Mouse (Mus musculus) stomach, embryonic 15.5 days (tissue): ENCODE measurements around the gene Pitpnb. TPM values are rescaled to one million over a fixed set of nuclear protein-coding genes. Genes with fewer than 3 reads are reported as not detected.

Experiments used
- ATAC-seq: fragments of 200-750 bp; cut with Nextera tagmentation; 2 replicates; pipeline ENCODE4 v1.8.0; 2017; ENCODE audit warnings: low read depth, moderate number of reproducible peaks, moderate TSS enrichment; ENCODE audit not compliant: insufficient read depth, low FRiP score
- H3K27ac ChIP-seq: fragments of 300-500 bp; sonication (generic); 2 replicates; pipeline ENCODE4 v1.5.1; 2015; ENCODE audit warnings: mild to moderate bottlenecking, inconsistent platforms
- H3K27me3 ChIP-seq: fragments of 300-500 bp; sonication (generic); replicated peaks from 2 replicates; pipeline ENCODE4 v1.6.1; 2015; ENCODE audit warnings: inconsistent platforms
- H3K36me3 ChIP-seq: fragments of 300-500 bp; sonication (generic); 2 replicates; pipeline ENCODE4 v1.6.1; 2015; ENCODE audit warnings: inconsistent platforms
- H3K4me1 ChIP-seq: fragments of 300-500 bp; sonication (generic); 2 replicates; pipeline ENCODE4 v1.6.1; 2015; ENCODE audit warnings: inconsistent platforms
- H3K4me2 ChIP-seq: fragments of 300-500 bp; sonication (generic); 2 replicates; pipeline ENCODE4 v1.6.1; 2015; ENCODE audit warnings: mild to moderate bottlenecking, inconsistent platforms
- H3K4me3 ChIP-seq: fragments of 300-500 bp; sonication (generic); replicated peaks from 2 replicates; pipeline ENCODE4 v1.5.1; 2015; ENCODE audit warnings: inconsistent platforms
- H3K9ac ChIP-seq: fragments of 300-500 bp; sonication (generic); 2 replicates; pipeline ENCODE4 v1.6.1; 2015; ENCODE audit warnings: inconsistent platforms
- H3K9me3 ChIP-seq: fragments of 300-500 bp; sonication (generic); 2 replicates; pipeline ENCODE4 v1.6.1; 2016; ENCODE audit warnings: inconsistent platforms
- WGBS: fragments of 180-500 bp; shearing (Covaris S2); methylation state at CpG from one replicate; pipeline ENCODE4 v1.1.7; 2015; 5-methylcytosine and 5-hydroxymethylcytosine counted together
- polyA plus RNA-seq: library from polyadenylated mRNA; unstranded; fragments of >200 nt; fragmentation: Nextera tagmentation; extraction: Ambion mirVana; gene quantifications from 2 replicates; pipeline ENCODE4 v1.2.1, GENCODE M21; 2015

Gene Pitpnb
- polyA plus RNA-seq, 1 experiment from 2014 or later = 96.4 TPM

- Histone ChIP-seq H3K36me3 (peaks cover 38% of the 10 kb centered on the region), H3K27ac (no peak overlapping the region), H3K9me3 (no peaks in the 10 kb centered on the region), H3K4me2 (no peak overlapping the region), H3K4me1 (no peaks in the 10 kb centered on the region), H3K9ac (no peak overlapping the region), H3K27me3 (no peaks in the 10 kb centered on the region), H3K4me3 (no peak overlapping the region)
- 90% methylated on average over 12 of the region's 12 CpGs for WGBS
- no peak for ATAC-seq
Measured at GRCm38 (mm10) chr5:111356811-111357617, 26.5 kb downstream of the Pitpnb start.

GRCm38 (mm10) chr5:111360546-111360945, 30.0 kb downstream of the Pitpnb start:
- H3K4me2 ChIP-seq = no peak overlapping the region
- H3K36me3 ChIP-seq = peaks cover 38% of the 10 kb centered on the region
- 60% methylated on average over 5 of the region's 5 CpGs for WGBS
- H3K27ac ChIP-seq = no peak overlapping the region
- H3K9ac ChIP-seq = no peak overlapping the region
- no peak for ATAC-seq
- H3K4me1 ChIP-seq = no peaks in the 10 kb centered on the region
- H3K9me3 ChIP-seq = no peaks in the 10 kb centered on the region
- H3K27me3 ChIP-seq = no peaks in the 10 kb centered on the region
- H3K4me3 ChIP-seq = no peak overlapping the region

GRCm38 (mm10) chr5:111361058-111361457, 30.5 kb downstream of the Pitpnb start:
- Histone ChIP-seq H3K9me3 (no peaks in the 10 kb centered on the region), H3K27ac (no peak overlapping the region), H3K9ac (no peak overlapping the region), H3K4me1 (no peaks in the 10 kb centered on the region), H3K27me3 (no peaks in the 10 kb centered on the region), H3K36me3 (peaks cover 34% of the 10 kb centered on the region), H3K4me2 (no peak overlapping the region), H3K4me3 (no peak overlapping the region)
- no peak for ATAC-seq
- 80% methylated on average over 8 of the region's 8 CpGs for WGBS

- Histone ChIP-seq H3K27ac (no peak overlapping the region), H3K4me1 (no peaks in the 10 kb centered on the region), H3K4me3 (no peak overlapping the region), H3K9me3 (no peaks in the 10 kb centered on the region), H3K9ac (no peak overlapping the region), H3K27me3 (no peaks in the 10 kb centered on the region), H3K36me3 (peaks cover 27% of the 10 kb centered on the region), H3K4me2 (no peak overlapping the region)
- ATAC-seq = no peak
- WGBS = 41% methylated on average over 7 of the region's 7 CpGs
Measured at GRCm38 (mm10) chr5:111361846-111362245, 31.3 kb downstream of the Pitpnb start.

GRCm38 (mm10) chr5:111363446-111364062, 33.0 kb downstream of the Pitpnb start:
- Histone ChIP-seq H3K4me1 (no peaks in the 10 kb centered on the region), H3K9me3 (no peaks in the 10 kb centered on the region), H3K4me3 (no peak overlapping the region), H3K27me3 (no peaks in the 10 kb centered on the region), H3K9ac (no peak overlapping the region), H3K36me3 (peaks cover 14% of the 10 kb centered on the region; the same call in 1 of the 2 replicates), H3K4me2 (no peak overlapping the region), H3K27ac (peak overlapping the region; percentile 58; the same call in 1 of the 2 replicates)
- ATAC-seq = peak; percentile 84
- 56% methylated on average over 6 of the region's 6 CpGs for WGBS

- ATAC-seq = no peak
- H3K4me2 ChIP-seq = no peak overlapping the region
Measured at GRCm38 (mm10) chr5:111364533-111364932, 34.0 kb downstream of the Pitpnb start.

GRCm38 (mm10) chr5:111366140-111366539, 35.6 kb downstream of the Pitpnb start:
- no peak overlapping the region for H3K4me2 ChIP-seq
- no peak overlapping the region for H3K9ac ChIP-seq
- 67% methylated on average over 5 of the region's 5 CpGs for WGBS
- H3K4me1 ChIP-seq = no peaks in the 10 kb centered on the region
- H3K4me3 ChIP-seq = no peak overlapping the region
- no peak for ATAC-seq
- peaks cover 12% of the 10 kb centered on the region; the same call in 1 of the 2 replicates for H3K36me3 ChIP-seq
- H3K9me3 ChIP-seq = no peaks in the 10 kb centered on the region
- no peak overlapping the region for H3K27ac ChIP-seq
- H3K27me3 ChIP-seq = no peaks in the 10 kb centered on the region

More at GRCm38 (mm10) chr5:111364533-111364932, 34.0 kb downstream of the Pitpnb start:
- H3K9me3 ChIP-seq = no peaks in the 10 kb centered on the region
- 45% methylated on average over 3 of the region's 3 CpGs for WGBS
- H3K4me1 ChIP-seq = no peaks in the 10 kb centered on the region
- H3K9ac ChIP-seq = no peak overlapping the region
- no peak overlapping the region for H3K27ac ChIP-seq
- H3K36me3 ChIP-seq = peaks cover 13% of the 10 kb centered on the region; the same call in 1 of the 2 replicates
- H3K27me3 ChIP-seq = no peaks in the 10 kb centered on the region
- H3K4me3 ChIP-seq = no peak overlapping the region

GRCm38 (mm10) chr5:111367937-111368517, 37.5 kb downstream of the Pitpnb start:
- 86% methylated on average over 11 of the region's 11 CpGs for WGBS
- Histone ChIP-seq H3K9me3 (no peaks in the 10 kb centered on the region), H3K4me3 (no peak overlapping the region), H3K36me3 (peaks cover 19% of the 10 kb centered on the region), H3K27me3 (no peaks in the 10 kb centered on the region), H3K4me1 (no peaks in the 10 kb centered on the region), H3K27ac (no peak overlapping the region), H3K9ac (no peak overlapping the region), H3K4me2 (no peak overlapping the region)
- no peak for ATAC-seq

GRCm38 (mm10) chr5:111368576-111368975, 38.0 kb downstream of the Pitpnb start:
- 78% methylated on average over 5 of the region's 5 CpGs for WGBS
- H3K9me3 ChIP-seq = no peaks in the 10 kb centered on the region
- no peak for ATAC-seq
- no peaks in the 10 kb centered on the region for H3K27me3 ChIP-seq
- H3K4me3 ChIP-seq = no peak overlapping the region
- no peak overlapping the region for H3K27ac ChIP-seq
- H3K4me2 ChIP-seq = no peak overlapping the region
- no peaks in the 10 kb centered on the region for H3K4me1 ChIP-seq
- no peak overlapping the region for H3K9ac ChIP-seq
- peaks cover 24% of the 10 kb centered on the region for H3K36me3 ChIP-seq

GRCm38 (mm10) chr5:111375616-111376015, 45.1 kb downstream of the Pitpnb start:
- Histone ChIP-seq H3K27ac (no peak overlapping the region), H3K9ac (no peak overlapping the region), H3K4me3 (no peak overlapping the region), H3K4me2 (no peak overlapping the region), H3K36me3 (peaks cover 39% of the 10 kb centered on the region), H3K27me3 (no peaks in the 10 kb centered on the region), H3K9me3 (no peaks in the 10 kb centered on the region), H3K4me1 (no peaks in the 10 kb centered on the region)
- no peak for ATAC-seq
- 70% methylated on average over 4 of the region's 4 CpGs for WGBS

- no peaks in the 10 kb centered on the region for H3K4me1 ChIP-seq
- H3K9ac ChIP-seq = no peak overlapping the region
- H3K27ac ChIP-seq = no peak overlapping the region
- H3K27me3 ChIP-seq = no peaks in the 10 kb centered on the region
- no peak overlapping the region for H3K4me2 ChIP-seq
- ATAC-seq = no peak
- peaks cover 38% of the 10 kb centered on the region for H3K36me3 ChIP-seq
- WGBS = 91% methylated on average over 24 of the region's 24 CpGs
- H3K4me3 ChIP-seq = no peak overlapping the region
- H3K9me3 ChIP-seq = no peaks in the 10 kb centered on the region
Measured at GRCm38 (mm10) chr5:111376276-111377020, 45.9 kb downstream of the Pitpnb start.
